Mouse (Mus musculus) neural tube, embryonic 14.5 days (tissue): ENCODE results near the gene Nupl1. TPM values are rescaled to one million over a fixed set of nuclear protein-coding genes. Genes with fewer than 3 reads are reported as not detected.

Source experiments
- ATAC-seq: fragments of 200-750 bp; cut with Nextera tagmentation; 2 replicates; pipeline ENCODE4 v1.8.0; 2017; ENCODE audit warnings: low read depth, mild to moderate bottlenecking, moderate TSS enrichment, moderate library complexity
- H3K27ac ChIP-seq: fragments of 300-500 bp; sonication (generic); 2 replicates; pipeline ENCODE4 v1.5.1; 2014; ENCODE audit warnings: low read depth, mild to moderate bottlenecking, control low read depth, low read length, moderate library complexity, mixed read lengths
- H3K27me3 ChIP-seq: fragments of 300-500 bp; sonication (generic); 2 replicates; pipeline ENCODE4 v1.6.1; 2014; ENCODE audit warnings: low read length; ENCODE audit not compliant: control insufficient read depth, insufficient read depth
- H3K36me3 ChIP-seq: fragments of 300-500 bp; sonication (generic); 2 replicates; pipeline ENCODE4 v1.6.1; 2014; ENCODE audit warnings: low read length, mixed read lengths; ENCODE audit not compliant: control insufficient read depth, insufficient read depth
- H3K4me1 ChIP-seq: fragments of 300-500 bp; sonication (generic); 2 replicates; pipeline ENCODE4 v1.6.1; 2014; ENCODE audit warnings: low read length; ENCODE audit not compliant: control insufficient read depth, insufficient read depth
- H3K4me2 ChIP-seq: fragments of 300-500 bp; sonication (generic); 2 replicates; pipeline ENCODE4 v1.6.1; 2014; ENCODE audit warnings: mild to moderate bottlenecking, low read depth, low read length, control low read depth
- H3K4me3 ChIP-seq: fragments of 300-500 bp; sonication (generic); 2 replicates; pipeline ENCODE4 v1.5.1; 2014; ENCODE audit warnings: low read depth, low read length, control low read depth, mixed read lengths
- H3K9ac ChIP-seq: fragments of 300-500 bp; sonication (generic); replicated peaks from 2 replicates; pipeline ENCODE4 v1.6.1; 2014; ENCODE audit warnings: low read depth, mild to moderate bottlenecking, control low read depth, low read length, mixed read lengths
- H3K9me3 ChIP-seq: fragments of 300-500 bp; sonication (generic); 2 replicates; pipeline ENCODE4 v1.6.1; 2016; ENCODE audit warnings: low read length; ENCODE audit not compliant: control insufficient read depth
- WGBS: fragments of 180-500 bp; shearing (Covaris S2); extraction: QIAGEN DNeasy Blood & Tissue Kit; methylation state at CpG from one replicate; pipeline ENCODE4 v1.1.7; 2014; 5-methylcytosine and 5-hydroxymethylcytosine counted together
- polyA plus RNA-seq: library from polyadenylated mRNA; unstranded; fragments of >200 nt; fragmentation: Nextera tagmentation; extraction: Ambion mirVana; gene quantifications from 2 replicates; pipeline ENCODE4 v1.2.1, GENCODE M21; 2014

Nupl1 gene
- polyA plus RNA-seq: 0.07 TPM in 1 of 2 replicates, not detected in the other

- Histone ChIP-seq H3K27ac (peak within 1 kb of the TSS; percentile 93), H3K27me3 (no peaks in the 10 kb centered on the region), H3K4me2 (peak within 1 kb of the TSS; percentile 78), H3K36me3 (no peaks in the 10 kb centered on the region), H3K4me1 (peaks cover 18% of the 10 kb centered on the region; the same call in 1 of the 2 replicates), H3K9ac (peak within 1 kb of the TSS; percentile 90), H3K4me3 (peak within 1 kb of the TSS; percentile 96), H3K9me3 (no peaks in the 10 kb centered on the region)
- under 1% methylated on average over 62 of the region's 62 CpGs for WGBS
- ATAC-seq: peak; percentile 99
Measured at GRCm38 (mm10) chr14:60251281-60252003, at the start of gene Nupl1, which contains the start of gene Gm49336. Gene Nupl1, minus strand, starts transcription at chr14:60251431. Gene Gm49336, minus strand, starts transcription at chr14:60251507.

GRCm38 (mm10) chr14:60301024-60301423 lies 49.8 kb upstream of the Nupl1 start:
- H3K4me3 ChIP-seq: no peak overlapping the region
- H3K36me3 ChIP-seq: peaks cover 21% of the 10 kb centered on the region; the same call in 1 of the 2 replicates
- no peaks in the 10 kb centered on the region for H3K4me1 ChIP-seq
- no peaks in the 10 kb centered on the region for H3K27me3 ChIP-seq
- H3K27ac ChIP-seq: no peak overlapping the region
- 61% methylated on average over 6 of the region's 6 CpGs for WGBS
- no peaks in the 10 kb centered on the region for H3K9me3 ChIP-seq
- ATAC-seq: no peak
- H3K4me2 ChIP-seq: no peak overlapping the region
- H3K9ac ChIP-seq: no peak overlapping the region

GRCm38 (mm10) chr14:60300224-60300991 lies 49.2 kb upstream of the Nupl1 start:
- Histone ChIP-seq H3K9ac (no peak overlapping the region), H3K36me3 (peaks cover 21% of the 10 kb centered on the region; the same call in 1 of the 2 replicates), H3K4me3 (no peak overlapping the region), H3K27me3 (no peaks in the 10 kb centered on the region), H3K27ac (no peak overlapping the region), H3K9me3 (no peaks in the 10 kb centered on the region), H3K4me1 (no peaks in the 10 kb centered on the region), H3K4me2 (no peak overlapping the region)
- WGBS: 75% methylated on average over 14 of the region's 14 CpGs
- ATAC-seq: no peak

- no peaks in the 10 kb centered on the region for H3K4me1 ChIP-seq
- peaks cover 13% of the 10 kb centered on the region; the same call in 1 of the 2 replicates for H3K36me3 ChIP-seq
- ATAC-seq: no peak
Measured at GRCm38 (mm10) chr14:60295531-60295930, 44.3 kb upstream of the Nupl1 start.

GRCm38 (mm10) chr14:60290363-60290762 lies 39.1 kb upstream of the Nupl1 start:
- H3K36me3 ChIP-seq: 0 out of 2 replicates have a peak, but pooled peaks cover 8% of the 10 kb centered on the region
- H3K4me3 ChIP-seq: no peak overlapping the region
- H3K9me3 ChIP-seq: no peaks in the 10 kb centered on the region
- no peak overlapping the region for H3K27ac ChIP-seq
- ATAC-seq: no peak
- no peak overlapping the region for H3K9ac ChIP-seq
- H3K4me2 ChIP-seq: no peak overlapping the region
- no peaks in the 10 kb centered on the region for H3K27me3 ChIP-seq
- no peaks in the 10 kb centered on the region for H3K4me1 ChIP-seq
- 89% methylated on average over 4 of the region's 4 CpGs for WGBS

More at GRCm38 (mm10) chr14:60295531-60295930, 44.3 kb upstream of the Nupl1 start:
- Histone ChIP-seq H3K4me3 (no peak overlapping the region), H3K9ac (no peak overlapping the region), H3K4me2 (no peak overlapping the region), H3K9me3 (no peaks in the 10 kb centered on the region), H3K27ac (no peak overlapping the region), H3K27me3 (no peaks in the 10 kb centered on the region)
- 89% methylated on average over 1 of the region's 1 CpGs for WGBS

GRCm38 (mm10) chr14:60286194-60286863 lies 35.1 kb upstream of the Nupl1 start:
- H3K4me1 ChIP-seq: no peaks in the 10 kb centered on the region

GRCm38 (mm10) chr14:60275301-60276276 lies 24.4 kb upstream of the Nupl1 start:
- H3K27ac ChIP-seq: no peak overlapping the region
- no peaks in the 10 kb centered on the region for H3K9me3 ChIP-seq
- no peaks in the 10 kb centered on the region for H3K4me1 ChIP-seq
- WGBS: 93% methylated on average over 7 of the region's 7 CpGs
- no peak for ATAC-seq
- no peaks in the 10 kb centered on the region for H3K36me3 ChIP-seq
- no peaks in the 10 kb centered on the region for H3K27me3 ChIP-seq
- H3K4me3 ChIP-seq: no peak overlapping the region
- H3K9ac ChIP-seq: no peak overlapping the region
- H3K4me2 ChIP-seq: no peak overlapping the region

More at GRCm38 (mm10) chr14:60286194-60286863, 35.1 kb upstream of the Nupl1 start:
- H3K9me3 ChIP-seq: no peaks in the 10 kb centered on the region
- H3K27ac ChIP-seq: no peak overlapping the region
- peaks cover 10% of the 10 kb centered on the region; the same call in 1 of the 2 replicates for H3K36me3 ChIP-seq
- no peak overlapping the region for H3K4me2 ChIP-seq
- 95% methylated on average over 7 of the region's 7 CpGs for WGBS
- H3K27me3 ChIP-seq: no peaks in the 10 kb centered on the region
- no peak overlapping the region for H3K9ac ChIP-seq
- no peak for ATAC-seq
- H3K4me3 ChIP-seq: no peak overlapping the region

GRCm38 (mm10) chr14:60273346-60273745 lies 22.1 kb upstream of the Nupl1 start:
- ATAC-seq: no peak
- no peaks in the 10 kb centered on the region for H3K4me1 ChIP-seq
- H3K4me2 ChIP-seq: no peak overlapping the region
- WGBS: 83% methylated on average over 6 of the region's 6 CpGs
- no peaks in the 10 kb centered on the region for H3K27me3 ChIP-seq
- H3K9ac ChIP-seq: no peak overlapping the region
- no peaks in the 10 kb centered on the region for H3K36me3 ChIP-seq
- no peak overlapping the region for H3K27ac ChIP-seq
- no peaks in the 10 kb centered on the region for H3K9me3 ChIP-seq
- H3K4me3 ChIP-seq: no peak overlapping the region
